Mouse (Mus musculus) CH12.LX (cell line): ENCODE measurements around the gene Sdccag8. TPM values are rescaled to one million over a fixed set of nuclear protein-coding genes. Genes with fewer than 3 reads are reported as not detected.

ENCODE experiments used
- DNase-seq: peaks from one replicate; pipeline ENCODE4 v3.0.0-alpha.2; 2013; ENCODE audit errors: extremely low read depth
- H3K27ac ChIP-seq: 2 replicates; pipeline ENCODE4 v1.5.1; 2012; ENCODE audit warnings: low read depth, mild to moderate bottlenecking, control low read depth, moderate library complexity; ENCODE audit not compliant: insufficient read depth
- H3K27me3 ChIP-seq: replicated peaks from 2 replicates; pipeline ENCODE3; 2012; ENCODE audit warnings: inconsistent platforms
- H3K36me3 ChIP-seq, 2 experiments: replicated peaks in 1 of 2; 2 replicates each; pipeline versions ENCODE3 to v1.6.1; 2012; ENCODE audit warnings: inconsistent platforms in 1 of 2, low read length in 1 of 2, mild to moderate bottlenecking in 1 of 2, mixed read lengths in 1 of 2, moderate library complexity in 1 of 2; ENCODE audit not compliant: control insufficient read depth in 1 of 2, insufficient read depth in 1 of 2
- H3K4me1 ChIP-seq, 2 experiments: 2 replicates each; pipeline ENCODE4 v1.6.1; 2012; ENCODE audit warnings: inconsistent platforms in 1 of 2, moderate library complexity in 1 of 2; ENCODE audit not compliant: insufficient read depth in 2 of 2, control insufficient read depth in 1 of 2
- H3K4me2 ChIP-seq: 2 replicates; pipeline ENCODE4 v1.6.1; 2012; ENCODE audit warnings: low read depth, mild to moderate bottlenecking, control low read depth; ENCODE audit not compliant: poor library complexity, insufficient read depth, severe bottlenecking
- H3K4me3 ChIP-seq, 3 experiments: fragments of 150-350 bp in 1 of 3; sonication (generic) in 1 of 3; replicated peaks in 1 of 3; 2 replicates each; pipeline versions ENCODE3 to v1.5.1; 2011 to 2012; ENCODE audit warnings: low read depth in 2 of 3, low read length in 2 of 3, mild to moderate bottlenecking in 2 of 3, moderate library complexity in 2 of 3, control low read depth in 1 of 3, improper control_type of control experiment in 1 of 3, inconsistent platforms in 1 of 3, mixed read lengths in 1 of 3; ENCODE audit not compliant: poor library complexity in 1 of 3
- H3K79me2 ChIP-seq: replicated peaks from 2 replicates; pipeline ENCODE4 v1.6.1; 2012; ENCODE audit warnings: mild to moderate bottlenecking, moderate library complexity; ENCODE audit not compliant: control insufficient read depth, poor library complexity, insufficient read depth, severe bottlenecking; ENCODE audit errors: extremely low read depth
- H3K9ac ChIP-seq: 2 replicates; pipeline ENCODE4 v1.6.1; 2012; ENCODE audit warnings: low read depth, mild to moderate bottlenecking, control low read depth, moderate library complexity; ENCODE audit not compliant: insufficient read depth
- H3K9me3 ChIP-seq: replicated peaks from 2 replicates; pipeline ENCODE3; 2012; ENCODE audit warnings: low read length, inconsistent platforms, mixed read lengths
- BHLHE40 ChIP-seq: IDR thresholded peaks from 2 replicates; pipeline ENCODE4 v1.6.1; 2011; ENCODE audit warnings: mild to moderate bottlenecking, low read depth, low read length, improper control_type of control experiment
- CHD1 ChIP-seq: IDR thresholded peaks from 2 replicates; pipeline ENCODE4 v1.6.1; 2012; ENCODE audit warnings: low read depth, low read length, improper control_type of control experiment, inconsistent platforms
- CHD2 ChIP-seq: IDR thresholded peaks from 2 replicates; pipeline ENCODE4 v1.6.1; 2011; ENCODE audit warnings: low read length, improper control_type of control experiment
- CTCF ChIP-seq, 2 experiments: IDR thresholded peaks in 1 of 2; conservative IDR thresholded peaks in 1 of 2; 2 replicates each; pipeline ENCODE4 v1.5.1; 2011 to 2012; ENCODE audit warnings: low read depth in 2 of 2, low read length in 2 of 2, improper control_type of control experiment in 1 of 2, inconsistent platforms in 1 of 2, mild to moderate bottlenecking in 1 of 2, moderate library complexity in 1 of 2
- E2F4 ChIP-seq: IDR thresholded peaks from 2 replicates; pipeline ENCODE4 v1.6.1; 2011; ENCODE audit warnings: low read depth, low read length, improper control_type of control experiment; ENCODE audit not compliant: insufficient replicate concordance
- ELF1 ChIP-seq: IDR thresholded peaks from 2 replicates; pipeline ENCODE4 v1.6.1; 2014; ENCODE audit warnings: low read depth, mild to moderate bottlenecking, inconsistent platforms, low read length, improper control_type of control experiment
- HCFC1 ChIP-seq: IDR thresholded peaks from 2 replicates; pipeline ENCODE4 v1.6.1; 2012; ENCODE audit warnings: low read depth, mild to moderate bottlenecking, inconsistent platforms, low read length, improper control_type of control experiment
- JUND ChIP-seq: conservative IDR thresholded peaks from 2 replicates; pipeline ENCODE4 v1.6.1; 2011; ENCODE audit warnings: low read depth, low read length, improper control_type of control experiment
- KAT2A ChIP-seq: IDR thresholded peaks from 2 replicates; pipeline ENCODE4 v1.6.1; 2012; ENCODE audit warnings: low read length, improper control_type of control experiment, inconsistent platforms; ENCODE audit not compliant: insufficient replicate concordance
- MAFK ChIP-seq: IDR thresholded peaks from 2 replicates; pipeline ENCODE4 v1.6.1; 2011; ENCODE audit warnings: low read length, improper control_type of control experiment; ENCODE audit not compliant: insufficient replicate concordance
- MAX ChIP-seq: IDR thresholded peaks from 2 replicates; pipeline ENCODE4 v1.6.1; 2011; ENCODE audit warnings: low read length, improper control_type of control experiment
- MAZ ChIP-seq: IDR thresholded peaks from 2 replicates; pipeline ENCODE4 v1.6.1; 2012; ENCODE audit warnings: low read depth, mild to moderate bottlenecking, inconsistent platforms, low read length, improper control_type of control experiment, moderate library complexity
- MEF2A ChIP-seq: IDR thresholded peaks from 2 replicates; pipeline ENCODE4 v1.6.1; 2014; ENCODE audit warnings: low read depth, mild to moderate bottlenecking, inconsistent platforms, low read length, improper control_type of control experiment, borderline replicate concordance
- MXI1 ChIP-seq: IDR thresholded peaks from 2 replicates; pipeline ENCODE4 v1.6.1; 2011; ENCODE audit warnings: mild to moderate bottlenecking, low read depth, low read length, improper control_type of control experiment
- NELFE ChIP-seq: IDR thresholded peaks from 2 replicates; pipeline ENCODE4 v1.6.1; 2011; ENCODE audit warnings: low read depth, low read length, improper control_type of control experiment
- POLR2A ChIP-seq: IDR thresholded peaks from 2 replicates; pipeline ENCODE4 v1.6.1; 2011; ENCODE audit warnings: low read depth, mild to moderate bottlenecking, improper control_type of control experiment, low read length
- POLR2AphosphoS2 ChIP-seq: IDR thresholded peaks from 2 replicates; pipeline ENCODE4 v1.6.1; 2011; ENCODE audit warnings: low read depth, low read length, improper control_type of control experiment
- RCOR1 ChIP-seq: conservative IDR thresholded peaks from 2 replicates; pipeline ENCODE4 v1.6.1; 2012; ENCODE audit warnings: low read depth, mild to moderate bottlenecking, inconsistent platforms, low read length, improper control_type of control experiment
- SIN3A ChIP-seq: IDR thresholded peaks from 2 replicates; pipeline ENCODE4 v1.6.1; 2012; ENCODE audit warnings: low read length, improper control_type of control experiment, inconsistent platforms
- SMC3 ChIP-seq: IDR thresholded peaks from 2 replicates; pipeline ENCODE4 v1.6.1; 2011; ENCODE audit warnings: low read depth, low read length, improper control_type of control experiment
- TBP ChIP-seq: conservative IDR thresholded peaks from 2 replicates; pipeline ENCODE4 v1.6.1; 2011; ENCODE audit warnings: low read depth, low read length, improper control_type of control experiment
- TCF12 ChIP-seq: IDR thresholded peaks from 2 replicates; pipeline ENCODE4 v1.6.1; 2014; ENCODE audit warnings: low read depth, mild to moderate bottlenecking, inconsistent platforms, low read length, improper control_type of control experiment
- USF2 ChIP-seq: conservative IDR thresholded peaks from 2 replicates; pipeline ENCODE4 v1.6.1; 2011; ENCODE audit warnings: low read depth, low read length, improper control_type of control experiment
- ZKSCAN1 ChIP-seq: IDR thresholded peaks from 2 replicates; pipeline ENCODE4 v1.6.1; 2012; ENCODE audit warnings: low read depth, inconsistent platforms, low read length, improper control_type of control experiment, borderline replicate concordance
- ZMIZ1 ChIP-seq: IDR thresholded peaks from 2 replicates; pipeline ENCODE4 v1.6.1; 2012; ENCODE audit warnings: low read depth, mild to moderate bottlenecking, inconsistent platforms, low read length, improper control_type of control experiment
- ZNF384 ChIP-seq: IDR thresholded peaks from 2 replicates; pipeline ENCODE4 v1.6.1; 2012; ENCODE audit warnings: low read depth, low read length, improper control_type of control experiment, inconsistent platforms
- dilution Hi-C: fragments of 300-500 bp; cut with MboI; formaldehyde crosslinking; loops from 2 replicates; pipeline ENCODE4 v1.14.3; 2020; ENCODE audit warnings: low sequenced_read_pairs; ENCODE audit not compliant: extremely low pct_unique_long_range_greater_than_20kb, extremely low pct_ligation_motif_present
- in situ Hi-C: fragments of 300-500 bp; cut with MboI; formaldehyde crosslinking; loops from 3 replicates; pipeline ENCODE4 v1.14.3; 2019; ENCODE audit warnings: low sequenced_read_pairs, low pct_ligation_motif_present, low pct_unique_long_range_greater_than_20kb, mixed read lengths
- polyA plus RNA-seq: library from polyadenylated mRNA; unstranded; fragments of >175 nt; gene quantifications from 2 replicates; pipeline ENCODE4 v1.2.1, GENCODE M21; 2012; ENCODE audit warnings: low read depth; ENCODE audit not compliant: insufficient read length
- total RNA-seq, 2 experiments: library from RNA; depleted of rRNA; stranded (reverse); fragments of 300-350 nt in 1 of 2; fragments of >200 nt in 1 of 2; gene quantifications; 2 replicates each; pipeline ENCODE4 v1.2.3; 2012 to 2014

Gene Sdccag8
- total and polyA plus RNA-seq, 3 experiments = 10.7 to 18.7 (median 10.9) TPM

GRCm38 (mm10) chr1:176813292-176814035, 996 bp upstream of the Sdccag8 start:
- in situ Hi-C loops = no loop called here
- no peak for TF ChIP-seq SMC3
- TF ChIP-seq MAFK = no peak
- no peak; the same call in 1 of the 2 replicates for TF ChIP-seq HCFC1
- TF ChIP-seq NELFE = peak; percentile 23; the same call in 1 of the 2 replicates
- no peak for TF ChIP-seq ZKSCAN1
- TF ChIP-seq ELF1 = no peak
- TF ChIP-seq POLR2A = no peak; the same call in 1 of the 2 replicates
- no peak for TF ChIP-seq MEF2A
- TF ChIP-seq MXI1 = peak; percentile 76
- TF ChIP-seq MAX = no peak
- no peak for TF ChIP-seq CHD1
- no peak for TF ChIP-seq POLR2AphosphoS2
- no peak for TF ChIP-seq E2F4
- TF ChIP-seq KAT2A = no peak
- TF ChIP-seq MAZ = peak; percentile 28; the same call in 1 of the 2 replicates
- TF ChIP-seq BHLHE40 = peak; percentile 69
- TF ChIP-seq SIN3A = peak; percentile 62; the same call in 1 of the 2 replicates
- TF ChIP-seq RCOR1 = no peak
- TF ChIP-seq ZMIZ1 = peak; percentile 48; the same call in 1 of the 2 replicates
- no peak for TF ChIP-seq ZNF384
- no peak for TF ChIP-seq USF2
- no peak for TF ChIP-seq CTCF (conservative IDR thresholded peaks at IDR 0.05 in 1 of 2, IDR thresholded peaks at IDR 0.05 in 1 of 2; ENCODE audit: low read depth in 2 of 2, low read length in 2 of 2)
- TF ChIP-seq CHD2 = peak; percentile 38; the same call in 1 of the 2 replicates
- TF ChIP-seq TCF12 = no peak; the same call in 1 of the 2 replicates
- TF ChIP-seq TBP = no peak
- TF ChIP-seq JUND = no peak
- Histone ChIP-seq H3K4me2 (peak overlapping the region; percentile 97), H3K79me2 (peaks cover 34% of the 10 kb centered on the region), H3K4me1 (peaks cover 12 to 46% of the 10 kb centered on the region in 2 experiments), H3K9me3 (no peaks in the 10 kb centered on the region), H3K27me3 (no peaks in the 10 kb centered on the region), H3K9ac (peak overlapping the region; percentile 70), H3K36me3 (peaks cover 0 to 5% of the 10 kb centered on the region in 2 experiments), H3K27ac (peak overlapping the region; percentile 78), H3K4me3 (peak overlapping the region; percentile 84 to 92 (median 91))
- DNase-seq = peak; percentile 46
- dilution Hi-C loops = no loop called here
